Mouse (Mus musculus) heart, embryonic 14.5 days (tissue): Measurements from ENCODE around the gene Ifit1. TPM values are rescaled to one million over a fixed set of nuclear protein-coding genes. Genes with fewer than 3 reads are reported as not detected.

Source experiments
- polyA plus RNA-seq: library from polyadenylated mRNA; unstranded; fragments of >200 nt; fragmentation: Nextera tagmentation; extraction: Ambion mirVana; gene quantifications from 2 replicates; pipeline ENCODE4 v1.2.1, GENCODE M21; 2014

The Ifit1 gene
- polyA plus RNA-seq, 1 experiment from 2014 or later: 0.43 TPM

Other genes starting within 250 kb of the Ifit1 start
- gene Ch25h, start 165.7 kb upstream of the Ifit1 start, polyA plus RNA-seq: 4.1 and 4.2 TPM in 2 replicates
- 37.0 and 37.9 TPM in 2 replicates for gene Lipa, start 113.4 kb upstream of the Ifit1 start, polyA plus RNA-seq
- gene Ifit2, start 90.2 kb upstream of the Ifit1 start, polyA plus RNA-seq: 9.0 and 10.7 TPM in 2 replicates
- gene Ifit3, start 57.3 kb upstream of the Ifit1 start, polyA plus RNA-seq: 1.2 and 1.7 TPM in 2 replicates
- gene Ifit1bl1, start 38.9 kb upstream of the Ifit1 start, polyA plus RNA-seq: 2.3 and 2.6 TPM in 2 replicates
- gene Ifit3b, start 32.9 kb upstream of the Ifit1 start, polyA plus RNA-seq: 0.30 and 0.54 TPM in 2 replicates
- gene Ifit1bl2, start 128 bp upstream of the Ifit1 start, polyA plus RNA-seq: 1.0 and 1.1 TPM in 2 replicates
- 19.7 and 20.2 TPM in 2 replicates for gene Slc16a12, start 106.4 kb downstream of the Ifit1 start, polyA plus RNA-seq
- gene Pank1, start 238.6 kb downstream of the Ifit1 start, polyA plus RNA-seq: 17.5 and 19.4 TPM in 2 replicates